Mouse (Mus musculus): ENCODE results near the gene 0610040J01Rik.
A peak's percentile ranks its signal among the peaks of the same experiment; 100 is the strongest.

The 0610040J01Rik gene

GRCm38 (mm10) chr5:63811819-63812508 is at the start of gene 0610040J01Rik:
0610040J01Rik (plus strand) TSS chr5:63812363.
- peak; percentile 25 for DNase-seq (ENCODE audit: low spot score)

GRCm38 (mm10) chr5:63765886-63766285 is 46.3 kb upstream of the 0610040J01Rik start:
- DNase-seq (ENCODE audit: low spot score) = no peak

- DNase-seq (ENCODE audit: low spot score) = peak; percentile 4
These were observed 45.4 kb upstream of the 0610040J01Rik start for GRCm38 (mm10) chr5:63766715-63767114.

- DNase-seq (ENCODE audit: low spot score) = no peak
These were observed 44.7 kb upstream of the 0610040J01Rik start for GRCm38 (mm10) chr5:63767464-63767863.

GRCm38 (mm10) chr5:63768220-63768619 is 43.9 kb upstream of the 0610040J01Rik start:
- DNase-seq (ENCODE audit: low spot score) = no peak

GRCm38 (mm10) chr5:63772971-63773370 is 39.2 kb upstream of the 0610040J01Rik start:
- no peak for DNase-seq (ENCODE audit: low spot score)

- no peak for DNase-seq (ENCODE audit: low spot score)
These were observed 38.6 kb upstream of the 0610040J01Rik start for GRCm38 (mm10) chr5:63773603-63774002.

GRCm38 (mm10) chr5:63788156-63788826 is 23.9 kb upstream of the 0610040J01Rik start:
- no peak for DNase-seq (ENCODE audit: low spot score)

GRCm38 (mm10) chr5:63812509-63812865 is 324 bp downstream of the 0610040J01Rik start:
- DNase-seq (ENCODE audit: low spot score) = no peak

- no peak for DNase-seq (ENCODE audit: low spot score)
These were observed 4.5 kb downstream of the 0610040J01Rik start for GRCm38 (mm10) chr5:63816643-63817042.

GRCm38 (mm10) chr5:63817270-63817669 is 5.1 kb downstream of the 0610040J01Rik start:
- no peak for DNase-seq (ENCODE audit: low spot score)

GRCm38 (mm10) chr5:63818975-63819374 is 6.8 kb downstream of the 0610040J01Rik start:
- no peak for DNase-seq (ENCODE audit: low spot score)

GRCm38 (mm10) chr5:63819519-63819918 is 7.4 kb downstream of the 0610040J01Rik start:
- no peak for DNase-seq (ENCODE audit: low spot score)

GRCm38 (mm10) chr5:63821176-63821575 is 9.0 kb downstream of the 0610040J01Rik start:
- no peak for DNase-seq (ENCODE audit: low spot score)

GRCm38 (mm10) chr5:63821860-63822259 is 9.7 kb downstream of the 0610040J01Rik start:
- no peak for DNase-seq (ENCODE audit: low spot score)

- no peak for DNase-seq (ENCODE audit: low spot score)
These were observed 11.5 kb downstream of the 0610040J01Rik start for GRCm38 (mm10) chr5:63823362-63824332.

- no peak for DNase-seq (ENCODE audit: low spot score)
These were observed 12.6 kb downstream of the 0610040J01Rik start for GRCm38 (mm10) chr5:63824599-63825350.

GRCm38 (mm10) chr5:63825881-63826280 is 13.7 kb downstream of the 0610040J01Rik start:
- DNase-seq (ENCODE audit: low spot score) = no peak

- DNase-seq (ENCODE audit: low spot score) = no peak
These were observed 14.8 kb downstream of the 0610040J01Rik start for GRCm38 (mm10) chr5:63827006-63827405.

- DNase-seq (ENCODE audit: low spot score) = no peak
These were observed 15.4 kb downstream of the 0610040J01Rik start for GRCm38 (mm10) chr5:63827415-63828053.

Measured in T-cell, adult 2 months (primary cell).